Mouse (Mus musculus): ENCODE measurements around the gene Nlgn1. TPM values are rescaled to one million over a fixed set of nuclear protein-coding genes. Genes with fewer than 3 reads are reported as not detected.

Gene Nlgn1
- polyA plus RNA-seq, 1 experiment from 2014 or later: 1.5 TPM

DNA sequence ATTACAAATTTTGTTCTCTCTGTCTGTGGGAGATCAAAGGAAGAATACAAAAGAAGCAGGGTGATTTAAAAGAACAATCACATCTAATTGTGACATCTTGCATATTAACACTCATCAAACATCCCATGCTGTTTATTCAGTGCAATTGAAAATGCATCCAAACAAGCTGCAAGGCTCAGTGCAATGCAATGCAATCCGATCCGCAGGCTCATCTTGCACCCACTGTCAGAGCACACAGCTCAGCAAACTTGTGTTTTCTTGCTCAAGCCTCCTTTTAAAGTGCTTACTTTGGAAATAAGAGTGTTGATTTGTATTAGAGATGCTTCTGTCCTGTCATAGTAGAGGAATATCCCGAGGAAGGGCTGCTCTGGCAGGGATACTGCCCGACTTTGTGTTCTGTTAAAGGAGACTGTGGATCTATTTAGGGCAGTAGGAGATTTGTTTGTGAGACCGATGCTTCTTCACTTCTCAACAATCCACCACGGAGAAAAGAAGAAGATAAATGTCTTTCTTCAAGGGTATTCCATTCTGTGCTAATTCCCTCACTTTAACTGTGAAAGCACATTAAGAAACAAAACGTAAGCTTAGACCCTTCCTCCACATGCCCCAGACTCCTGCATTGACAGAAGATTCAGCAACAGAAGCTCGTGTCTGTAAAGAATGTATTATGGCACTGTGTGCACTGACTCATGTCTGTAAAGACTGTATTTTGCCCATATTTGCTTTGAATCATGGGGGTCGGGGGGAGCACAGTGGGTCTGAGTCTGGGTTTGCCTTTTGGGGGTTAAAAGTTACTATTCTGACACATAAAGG, 197.2 kb downstream of the Nlgn1 start:
- no peak overlapping the region for H3K27ac ChIP-seq
- no peaks in the 10 kb centered on the region for H3K27me3 ChIP-seq
- no peaks in the 10 kb centered on the region for H3K9me3 ChIP-seq
- H3K4me1 ChIP-seq: no peaks in the 10 kb centered on the region
- no peak overlapping the region for H3K4me2 ChIP-seq
- WGBS: 35% methylated on average over 9 of the region's 9 CpGs
- no peak overlapping the region for H3K9ac ChIP-seq
- no peak for ATAC-seq (ENCODE audit: borderline replicate concordance, extremely low read depth, low FRiP score, low TSS enrichment)
- no peak overlapping the region for H3K4me3 ChIP-seq
- H3K36me3 ChIP-seq: no peaks in the 10 kb centered on the region

DNA sequence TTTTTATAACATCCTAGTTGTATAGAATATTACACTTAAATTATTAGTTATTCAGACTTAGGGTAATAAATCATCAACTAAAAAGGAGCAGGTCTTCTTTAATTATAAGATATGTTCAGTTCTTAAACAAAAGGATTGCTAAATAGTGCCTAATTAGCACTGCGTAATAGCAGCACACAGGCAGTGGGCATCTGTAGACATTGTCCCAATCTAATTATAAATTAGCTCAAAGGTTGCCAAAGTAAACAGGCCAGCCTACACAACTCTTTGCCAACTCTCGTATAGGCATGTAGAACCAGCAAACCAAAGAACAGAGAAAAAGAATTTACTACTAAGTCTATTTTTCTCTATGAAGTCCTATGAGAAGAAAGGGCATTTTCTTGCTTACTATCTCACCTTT, 201.3 kb downstream of the Nlgn1 start:
- WGBS: 65% methylated on average over 2 of the region's 2 CpGs
- Histone ChIP-seq H3K36me3 (no peaks in the 10 kb centered on the region), H3K4me3 (no peak overlapping the region), H3K9ac (no peak overlapping the region), H3K4me2 (no peak overlapping the region), H3K27ac (no peak overlapping the region), H3K27me3 (no peaks in the 10 kb centered on the region), H3K9me3 (no peaks in the 10 kb centered on the region), H3K4me1 (no peaks in the 10 kb centered on the region)
- ATAC-seq (ENCODE audit: borderline replicate concordance, extremely low read depth, low FRiP score, low TSS enrichment): no peak

DNA sequence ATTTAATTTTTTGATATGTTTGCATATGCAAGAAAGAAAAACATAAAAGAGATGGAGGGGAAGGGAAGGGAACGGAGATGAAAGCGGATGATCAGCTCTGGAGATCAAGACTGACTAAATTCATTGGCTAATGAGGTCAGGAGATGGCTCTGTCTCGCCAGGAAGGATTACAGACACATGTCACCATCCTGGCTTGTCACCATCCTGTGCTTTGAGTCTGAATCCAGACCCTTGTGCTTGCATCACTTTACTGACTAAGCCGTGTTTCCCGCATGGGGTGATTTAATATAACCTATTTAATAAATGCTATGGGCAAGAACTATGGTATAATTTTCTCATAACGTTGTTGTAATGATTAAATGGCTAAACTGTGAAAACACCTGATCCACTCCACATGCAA, 202.8 kb downstream of the Nlgn1 start:
- Histone ChIP-seq H3K9me3 (no peaks in the 10 kb centered on the region), H3K27me3 (no peaks in the 10 kb centered on the region), H3K4me2 (no peak overlapping the region), H3K4me1 (no peaks in the 10 kb centered on the region), H3K36me3 (no peaks in the 10 kb centered on the region), H3K4me3 (no peak overlapping the region), H3K27ac (no peak overlapping the region), H3K9ac (no peak overlapping the region)
- ATAC-seq (ENCODE audit: borderline replicate concordance, extremely low read depth, low FRiP score, low TSS enrichment): no peak
- 72% methylated on average over 6 of the region's 6 CpGs for WGBS

DNA sequence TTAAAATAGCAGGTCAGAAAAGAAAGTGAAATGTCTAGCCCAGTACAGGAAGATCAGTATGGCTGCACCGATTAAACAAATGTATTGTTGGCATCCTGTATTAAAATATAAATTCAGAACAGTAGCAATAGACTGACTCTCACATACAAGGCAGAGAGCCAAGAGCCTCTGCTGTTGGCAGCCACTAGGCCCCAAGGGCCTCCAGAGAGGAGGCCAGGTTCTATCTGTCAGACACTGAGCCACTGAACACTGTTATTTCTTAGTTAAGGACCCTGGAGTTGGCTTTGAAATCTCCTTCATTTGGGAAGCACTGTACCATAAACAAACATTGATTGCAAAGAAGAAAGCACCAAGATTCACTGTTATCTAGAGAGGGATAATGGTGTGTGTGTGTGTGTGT, 215.2 kb downstream of the Nlgn1 start:
- Histone ChIP-seq H3K4me2 (no peak overlapping the region), H3K4me3 (no peak overlapping the region), H3K9me3 (no peaks in the 10 kb centered on the region), H3K27ac (no peak overlapping the region), H3K4me1 (no peaks in the 10 kb centered on the region), H3K27me3 (no peaks in the 10 kb centered on the region), H3K9ac (no peak overlapping the region), H3K36me3 (no peaks in the 10 kb centered on the region)
- ATAC-seq (ENCODE audit: borderline replicate concordance, extremely low read depth, low FRiP score, low TSS enrichment): no peak
- 57% methylated on average over 1 of the region's 1 CpGs for WGBS

DNA sequence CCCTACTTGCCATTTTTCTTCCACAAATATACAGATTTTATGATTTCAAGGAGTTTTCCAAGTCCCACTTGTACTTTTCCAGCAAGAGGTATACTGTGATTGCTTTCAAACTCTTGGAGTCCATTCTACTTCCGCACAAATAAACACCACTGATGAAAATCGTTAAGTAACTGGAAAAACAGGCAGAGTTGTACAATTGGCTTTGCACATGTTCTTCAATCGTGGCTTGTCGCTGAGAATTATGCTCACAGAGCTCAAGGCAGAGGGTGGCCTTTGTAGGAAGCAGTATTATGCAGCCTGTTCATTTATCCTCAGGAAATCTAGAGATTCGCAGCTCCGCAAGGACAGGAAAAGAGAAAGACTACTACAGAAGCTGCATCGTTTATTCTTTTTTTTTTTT, 225.9 kb downstream of the Nlgn1 start:
- Histone ChIP-seq H3K4me1 (no peaks in the 10 kb centered on the region), H3K9ac (no peak overlapping the region), H3K27me3 (no peaks in the 10 kb centered on the region), H3K27ac (no peak overlapping the region), H3K36me3 (no peaks in the 10 kb centered on the region), H3K4me2 (no peak overlapping the region), H3K9me3 (no peaks in the 10 kb centered on the region), H3K4me3 (no peak overlapping the region)
- 86% methylated on average over 7 of the region's 7 CpGs for WGBS
- ATAC-seq (ENCODE audit: borderline replicate concordance, extremely low read depth, low FRiP score, low TSS enrichment): no peak

DNA sequence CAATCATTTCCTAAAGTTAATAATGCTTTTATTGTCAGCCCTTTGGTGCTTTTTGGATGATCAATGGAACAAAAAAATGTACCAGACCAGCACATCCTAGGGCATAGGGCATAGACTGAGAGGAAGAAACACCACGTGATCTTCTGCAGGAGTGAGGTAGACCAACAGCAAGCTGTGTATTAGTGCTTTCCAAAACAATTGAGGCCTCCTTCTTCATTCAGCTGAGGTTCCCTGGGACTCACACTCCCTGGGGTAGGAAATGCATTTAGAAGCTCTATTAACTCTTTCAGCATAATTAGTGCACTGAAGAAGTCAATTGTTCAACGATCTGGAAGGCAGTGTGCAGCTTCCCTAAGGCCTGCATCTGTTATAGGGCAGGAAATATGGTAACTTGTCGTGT, 226.7 kb downstream of the Nlgn1 start:
- no peak overlapping the region for H3K27ac ChIP-seq
- H3K27me3 ChIP-seq: no peaks in the 10 kb centered on the region
- H3K4me1 ChIP-seq: no peaks in the 10 kb centered on the region
- 70% methylated on average over 3 of the region's 3 CpGs for WGBS
- H3K4me3 ChIP-seq: no peak overlapping the region
- H3K9me3 ChIP-seq: no peaks in the 10 kb centered on the region
- no peaks in the 10 kb centered on the region for H3K36me3 ChIP-seq
- H3K4me2 ChIP-seq: no peak overlapping the region
- ATAC-seq (ENCODE audit: borderline replicate concordance, extremely low read depth, low FRiP score, low TSS enrichment): no peak
- no peak overlapping the region for H3K9ac ChIP-seq

DNA sequence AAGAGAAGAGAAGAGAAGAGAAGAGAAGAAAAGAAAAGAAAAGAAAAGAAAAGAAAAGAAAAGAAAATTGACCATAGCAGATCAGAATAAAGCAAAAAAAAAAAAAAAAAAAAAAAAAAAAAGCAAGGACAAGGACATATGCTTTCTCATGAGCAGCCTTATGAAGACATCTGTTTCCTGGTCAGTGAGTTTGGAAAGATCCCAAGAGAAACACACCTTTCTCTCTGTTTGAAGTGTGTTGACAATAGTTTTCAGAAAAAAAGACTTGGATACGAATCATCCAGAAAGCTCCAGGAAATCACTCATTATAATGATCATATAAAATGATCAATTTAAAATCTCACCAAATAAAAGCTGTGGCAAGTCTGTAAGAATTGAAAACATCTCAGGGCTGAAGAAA, 230.0 kb downstream of the Nlgn1 start:
- H3K4me2 ChIP-seq: no peak overlapping the region
- H3K9ac ChIP-seq: no peak overlapping the region
- no peaks in the 10 kb centered on the region for H3K27me3 ChIP-seq
- ATAC-seq (ENCODE audit: borderline replicate concordance, extremely low read depth, low FRiP score, low TSS enrichment): no peak
- H3K9me3 ChIP-seq: no peaks in the 10 kb centered on the region
- H3K4me3 ChIP-seq: no peak overlapping the region
- H3K4me1 ChIP-seq: no peaks in the 10 kb centered on the region
- WGBS: 40% methylated on average over 1 of the region's 1 CpGs
- H3K36me3 ChIP-seq: no peaks in the 10 kb centered on the region
- no peak overlapping the region for H3K27ac ChIP-seq

DNA sequence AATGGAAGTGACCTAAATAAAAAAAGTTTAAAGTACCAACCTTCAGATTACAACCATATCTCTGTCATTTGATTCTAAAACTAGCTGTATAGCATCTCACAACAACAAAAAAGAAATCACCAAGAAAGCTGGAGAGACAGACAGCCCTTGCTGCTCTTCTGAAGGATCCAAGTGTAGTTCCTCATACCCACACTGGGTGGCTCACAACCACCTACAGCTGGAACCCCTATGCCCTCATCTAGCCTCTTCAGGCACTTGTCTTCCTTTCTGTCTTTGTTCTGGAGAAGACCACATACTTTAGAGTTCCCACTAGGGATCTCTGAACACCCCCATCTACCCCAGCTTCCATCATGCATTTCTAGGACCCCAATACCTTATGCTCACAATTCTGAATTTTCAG, 236.7 kb downstream of the Nlgn1 start:
- no peak for ATAC-seq (ENCODE audit: borderline replicate concordance, extremely low read depth, low FRiP score, low TSS enrichment)
- H3K9me3 ChIP-seq: no peaks in the 10 kb centered on the region

DNA sequence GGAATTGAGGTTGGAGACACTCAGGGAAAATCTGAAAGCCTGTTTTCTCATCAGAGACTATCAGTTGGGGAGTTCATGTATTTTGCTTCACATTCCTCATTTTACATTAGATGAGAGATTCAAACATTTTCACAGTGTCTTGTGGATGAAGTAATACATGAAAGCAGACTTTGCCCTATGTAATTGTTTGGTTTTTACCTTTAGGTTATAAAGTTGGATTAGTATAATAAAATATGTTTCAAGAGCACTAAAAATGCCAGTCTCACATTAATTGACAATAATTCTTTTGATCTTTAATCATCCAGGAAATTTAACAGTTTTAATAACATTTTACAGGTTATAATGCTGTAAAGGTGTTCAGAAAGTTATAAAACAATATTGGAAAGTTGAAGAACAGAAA, 262.9 kb downstream of the Nlgn1 start:
- no peak for ATAC-seq (ENCODE audit: borderline replicate concordance, extremely low read depth, low FRiP score, low TSS enrichment)
- no peak overlapping the region for H3K27ac ChIP-seq

More for the DNA sequence above, 236.7 kb downstream of the Nlgn1 start:
- no peak overlapping the region for H3K4me3 ChIP-seq
- H3K27ac ChIP-seq: no peak overlapping the region
- no peak overlapping the region for H3K9ac ChIP-seq
- no peak overlapping the region for H3K4me2 ChIP-seq
- no peaks in the 10 kb centered on the region for H3K27me3 ChIP-seq
- H3K4me1 ChIP-seq: no peaks in the 10 kb centered on the region
- H3K36me3 ChIP-seq: no peaks in the 10 kb centered on the region

DNA sequence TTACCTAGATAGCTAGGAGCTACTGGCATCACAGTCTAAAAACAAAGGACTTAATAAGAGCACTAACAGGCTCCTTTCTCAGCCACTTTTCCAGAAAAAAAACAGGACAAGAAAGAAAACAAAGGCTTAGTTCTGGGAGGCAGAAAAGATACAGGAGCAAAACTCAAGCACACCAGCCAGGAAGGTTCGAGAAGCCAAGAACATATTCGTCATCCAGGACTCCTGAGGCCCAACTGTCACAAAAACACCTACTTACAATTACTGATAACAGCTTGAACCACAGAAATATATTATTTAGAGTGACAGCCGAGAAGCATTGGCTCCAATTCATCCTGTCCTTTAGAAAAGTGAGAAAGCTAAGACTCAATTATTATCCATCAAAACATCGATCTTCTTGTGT, 281.5 kb downstream of the Nlgn1 start:
- ATAC-seq (ENCODE audit: borderline replicate concordance, extremely low read depth, low FRiP score, low TSS enrichment): no peak
- Histone ChIP-seq H3K4me2 (no peak overlapping the region), H3K4me3 (no peak overlapping the region), H3K27ac (no peak overlapping the region), H3K4me1 (no peaks in the 10 kb centered on the region), H3K36me3 (no peaks in the 10 kb centered on the region), H3K27me3 (no peaks in the 10 kb centered on the region), H3K9ac (no peak overlapping the region), H3K9me3 (no peaks in the 10 kb centered on the region)
- WGBS: 64% methylated on average over 4 of the region's 4 CpGs

More for the DNA sequence above, 262.9 kb downstream of the Nlgn1 start:
- Histone ChIP-seq H3K9ac (no peak overlapping the region), H3K4me1 (no peaks in the 10 kb centered on the region), H3K4me3 (no peak overlapping the region), H3K27me3 (no peaks in the 10 kb centered on the region), H3K36me3 (no peaks in the 10 kb centered on the region), H3K4me2 (no peak overlapping the region), H3K9me3 (no peaks in the 10 kb centered on the region)

DNA sequence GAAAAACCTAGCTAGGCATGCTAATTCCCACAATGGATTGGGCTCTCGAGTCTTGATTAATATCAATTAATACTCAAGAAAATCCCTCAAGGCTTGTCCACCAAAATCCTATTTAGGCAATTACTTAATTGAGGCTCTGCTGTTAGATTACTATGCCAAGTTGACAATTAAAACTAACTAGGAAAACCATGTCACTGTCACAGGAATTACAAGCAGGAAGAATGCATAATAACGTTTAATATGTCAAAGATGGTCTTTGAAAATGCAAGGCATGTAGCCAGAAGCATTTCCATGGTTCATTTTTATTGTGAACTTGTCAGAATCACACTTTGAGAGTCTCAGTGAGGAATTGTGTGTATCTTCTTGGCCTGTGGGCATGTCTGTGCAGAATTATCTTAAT, 289.3 kb downstream of the Nlgn1 start:
- H3K9me3 ChIP-seq: no peaks in the 10 kb centered on the region
- 68% methylated on average over 2 of the region's 2 CpGs for WGBS
- H3K27me3 ChIP-seq: no peaks in the 10 kb centered on the region
- no peak overlapping the region for H3K27ac ChIP-seq
- no peak for ATAC-seq (ENCODE audit: borderline replicate concordance, extremely low read depth, low FRiP score, low TSS enrichment)
- H3K9ac ChIP-seq: no peak overlapping the region
- no peaks in the 10 kb centered on the region for H3K4me1 ChIP-seq
- no peak overlapping the region for H3K4me2 ChIP-seq
- H3K4me3 ChIP-seq: no peak overlapping the region
- H3K36me3 ChIP-seq: no peaks in the 10 kb centered on the region

DNA sequence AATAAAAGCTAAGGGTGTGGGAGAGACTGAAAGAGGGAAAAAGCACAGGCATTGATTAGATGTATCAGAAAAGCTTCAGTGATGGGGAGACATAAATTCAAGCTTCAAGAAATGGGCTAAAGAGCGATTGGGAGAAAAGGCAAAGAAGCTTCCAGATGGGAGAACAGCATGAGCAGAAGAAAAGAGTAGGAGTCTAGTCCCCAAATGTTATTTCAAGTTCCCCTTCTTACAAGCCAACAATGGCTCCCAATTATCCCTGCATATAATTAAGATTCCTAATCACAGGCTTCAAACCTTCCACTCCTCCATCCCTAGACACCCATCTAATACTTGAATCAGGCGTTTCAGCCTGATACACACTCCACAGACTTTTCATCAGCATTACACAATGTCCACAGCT, 292.6 kb downstream of the Nlgn1 start:
- 72% methylated on average over 2 of the region's 2 CpGs for WGBS
- no peaks in the 10 kb centered on the region for H3K27me3 ChIP-seq

DNA sequence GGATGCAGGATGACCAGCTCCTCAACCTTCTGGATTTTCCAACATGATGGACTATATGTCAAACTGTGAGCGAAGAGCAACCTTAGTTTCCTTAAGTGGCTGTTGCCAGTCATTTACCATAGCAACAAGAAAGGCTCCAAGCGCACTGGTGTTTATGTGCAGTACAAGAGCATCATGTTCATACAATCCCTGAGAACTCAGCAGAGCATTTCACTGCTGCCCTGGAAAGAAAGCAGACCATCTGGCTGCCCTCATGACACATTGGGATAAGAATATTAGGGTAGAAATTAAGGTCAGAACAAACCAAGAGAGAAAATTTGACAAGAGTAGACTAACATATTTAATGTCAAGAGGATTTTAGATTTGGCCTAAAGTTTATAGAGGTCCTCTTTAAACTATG, 306.2 kb downstream of the Nlgn1 start:
- no peak overlapping the region for H3K4me2 ChIP-seq
- no peak overlapping the region for H3K9ac ChIP-seq
- 75% methylated on average over 2 of the region's 2 CpGs for WGBS
- H3K27me3 ChIP-seq: no peaks in the 10 kb centered on the region
- no peak overlapping the region for H3K4me3 ChIP-seq
- no peak for ATAC-seq (ENCODE audit: borderline replicate concordance, extremely low read depth, low FRiP score, low TSS enrichment)
- H3K36me3 ChIP-seq: no peaks in the 10 kb centered on the region
- H3K27ac ChIP-seq: no peak overlapping the region
- H3K4me1 ChIP-seq: no peaks in the 10 kb centered on the region
- no peaks in the 10 kb centered on the region for H3K9me3 ChIP-seq

More for the DNA sequence above, 292.6 kb downstream of the Nlgn1 start:
- Histone ChIP-seq H3K4me1 (no peaks in the 10 kb centered on the region), H3K4me3 (no peak overlapping the region), H3K27ac (no peak overlapping the region), H3K9me3 (no peaks in the 10 kb centered on the region), H3K36me3 (no peaks in the 10 kb centered on the region), H3K9ac (no peak overlapping the region), H3K4me2 (no peak overlapping the region)
- ATAC-seq (ENCODE audit: borderline replicate concordance, extremely low read depth, low FRiP score, low TSS enrichment): no peak

Measured in lung, embryonic 15.5 days (tissue).